Mouse (Mus musculus) megakaryocyte, embryonic 14.5 days (primary cell): ENCODE data around the gene Dmrt3.

Experiments used
- FLI1 ChIP-seq: IDR thresholded peaks from 2 replicates; pipeline ENCODE4 v1.6.1; 2012; ENCODE audit warnings: low read length, inconsistent platforms, mixed read lengths
- GATA1 ChIP-seq: IDR thresholded peaks from 3 replicates; pipeline ENCODE4 v1.6.1; 2012; ENCODE audit warnings: mixed read lengths, low read length, inconsistent platforms, borderline replicate concordance

DNA sequence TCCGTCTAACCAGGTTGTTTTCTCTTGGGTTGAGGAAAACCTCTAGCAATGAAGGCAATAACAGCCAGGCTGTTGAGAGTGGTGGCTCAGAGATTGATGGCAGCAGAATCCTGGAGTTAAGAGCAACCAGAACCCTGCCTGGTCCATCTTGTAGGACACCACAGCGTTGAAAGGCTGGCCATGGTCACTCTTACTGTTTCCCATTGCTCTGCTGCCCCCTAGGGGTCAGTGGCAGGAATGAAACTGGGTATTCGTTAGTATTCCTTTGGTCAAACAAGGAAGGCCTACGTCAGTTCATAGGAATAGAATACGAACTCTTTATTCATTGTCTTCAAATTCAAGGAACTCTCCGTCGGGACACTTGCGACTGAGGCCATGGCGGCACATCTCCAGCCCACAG lies 18.4 kb downstream of the Dmrt3 start:
- TF ChIP-seq FLI1, result no peak
- TF ChIP-seq GATA1, result no peak
